Mouse (Mus musculus) frontal cortex, postnatal 25 days (tissue): Measurements from ENCODE around the gene Akr1b10.
"Not testable (repeated sequence)": the region's sequence is repeated elsewhere in the genome, so short reads cannot be mapped to it uniquely, and the experiment has no call there.

Source experiments
- DNase-seq, 2 experiments: peaks; one replicate each; pipeline ENCODE4 v3.0.0; 2022; ENCODE audit warnings: low spot score in 2 of 2

Akr1b10 gene

GRCm38 (mm10) chr6:34371700-34372351 is 12.2 kb upstream of the Akr1b10 start:
- peak; percentile 73 to 75 for DNase-seq

GRCm38 (mm10) chr6:34373841-34374240 is 10.2 kb upstream of the Akr1b10 start:
- DNase-seq, result no peak

- not testable (repeated sequence) for DNase-seq
These were observed 8.1 kb upstream of the Akr1b10 start for GRCm38 (mm10) chr6:34375888-34376287.

- no peak for DNase-seq
These were observed 617 bp upstream of the Akr1b10 start for GRCm38 (mm10) chr6:34383401-34383800.

- no peak for DNase-seq
These were observed 818 bp downstream of the Akr1b10 start for GRCm38 (mm10) chr6:34384701-34385370.

- DNase-seq, result no peak
These were observed 4.6 kb downstream of the Akr1b10 start for GRCm38 (mm10) chr6:34388420-34389156.

- no peak for DNase-seq
These were observed 11.9 kb downstream of the Akr1b10 start for GRCm38 (mm10) chr6:34395897-34396296.

GRCm38 (mm10) chr6:34398431-34398830 is 14.4 kb downstream of the Akr1b10 start:
- no peak for DNase-seq

- no peak for DNase-seq
These were observed 15.7 kb downstream of the Akr1b10 start for GRCm38 (mm10) chr6:34399606-34400220.

GRCm38 (mm10) chr6:34400696-34401095 is 16.7 kb downstream of the Akr1b10 start:
- no peak for DNase-seq

- DNase-seq, result no peak
These were observed 22.7 kb downstream of the Akr1b10 start for GRCm38 (mm10) chr6:34406746-34407145.

GRCm38 (mm10) chr6:34407403-34407802 is 23.4 kb downstream of the Akr1b10 start:
- DNase-seq, result no peak

- no peak for DNase-seq
These were observed 28.0 kb downstream of the Akr1b10 start, which contains the start of gene Akr1b7 for GRCm38 (mm10) chr6:34412023-34412422. Gene Akr1b7 (plus strand): TSS chr6:34412334.

GRCm38 (mm10) chr6:34412688-34413087 is 28.7 kb downstream of the Akr1b10 start:
- DNase-seq, result no peak

GRCm38 (mm10) chr6:34413386-34413785 is 29.4 kb downstream of the Akr1b10 start:
- not testable (repeated sequence) for DNase-seq

- no peak for DNase-seq
These were observed 32.5 kb downstream of the Akr1b10 start for GRCm38 (mm10) chr6:34416521-34416920.

- no peak for DNase-seq
These were observed 35.1 kb downstream of the Akr1b10 start for GRCm38 (mm10) chr6:34419071-34419470.

GRCm38 (mm10) chr6:34439006-34439405 is 55.0 kb downstream of the Akr1b10 start:
- DNase-seq, result no peak

GRCm38 (mm10) chr6:34441556-34442257 is 57.7 kb downstream of the Akr1b10 start:
- DNase-seq, result no peak

GRCm38 (mm10) chr6:34443791-34444190 is 59.8 kb downstream of the Akr1b10 start:
- no peak for DNase-seq
